Mouse (Mus musculus) olfactory bulb, adult 2 months (tissue): Measurements from ENCODE around the gene Efna4. TPM values are rescaled to one million over a fixed set of nuclear protein-coding genes. Genes with fewer than 3 reads are reported as not detected.
A peak's percentile ranks its signal among the peaks of the same experiment; 100 is the strongest.

ENCODE experiments used
- H3K27ac ChIP-seq: fragments of 200-500 bp; 2 replicates; pipeline ENCODE4 v1.5.1; 2012; ENCODE audit warnings: low read depth, low read length; ENCODE audit not compliant: insufficient read depth
- H3K4me1 ChIP-seq: fragments of 200-500 bp; 2 replicates; pipeline ENCODE4 v1.6.1; 2012; ENCODE audit warnings: low read length; ENCODE audit not compliant: control insufficient read depth, insufficient read depth
- H3K4me3 ChIP-seq: fragments of 200-500 bp; 2 replicates; pipeline ENCODE4 v1.5.1; 2012; ENCODE audit warnings: mild to moderate bottlenecking, low read depth, low read length, moderate library complexity; ENCODE audit not compliant: insufficient read depth
- CTCF ChIP-seq: fragments of 200-500 bp; IDR thresholded peaks from 2 replicates; pipeline ENCODE4 v1.5.1; 2012; ENCODE audit warnings: low read depth, mild to moderate bottlenecking, low read length, moderate library complexity; ENCODE audit not compliant: insufficient read depth
- POLR2A ChIP-seq: fragments of 200-500 bp; IDR thresholded peaks from 2 replicates; pipeline ENCODE4 v1.6.1; 2012; ENCODE audit warnings: mild to moderate bottlenecking, low read depth, low read length, moderate library complexity; ENCODE audit not compliant: insufficient read depth
- WGBS: fragments of 180-500 bp; shearing (Covaris S2); methylation state at CpG from one replicate; pipeline ENCODE4 v1.1.7; 2018; 5-methylcytosine and 5-hydroxymethylcytosine counted together
- polyA plus RNA-seq: library from polyadenylated mRNA; stranded (reverse); fragments of >200 nt; gene quantifications from 2 replicates; pipeline ENCODE4 v1.2.4, GENCODE M21; 2012; ENCODE audit warnings: low replicate concordance; ENCODE audit not compliant: missing spikeins, insufficient read depth, insufficient read length

Efna4 gene
- not detected in 2 replicates for polyA plus RNA-seq

- Histone ChIP-seq H3K4me3 (peak within 1 kb of the TSS; percentile 60), H3K27ac (no peak within 1 kb of the TSS), H3K4me1 (peaks cover 18% of the 10 kb centered on the region)
- no peak for TF ChIP-seq CTCF
- TF ChIP-seq POLR2A = no peak
- WGBS = 2% methylated on average over 44 of the region's 44 CpGs
These were observed at the start of gene Efna4 for GRCm38 (mm10) chr3:89337721-89338578. Gene Efna4, minus strand, starts transcription at chr3:89338028.

DNA sequence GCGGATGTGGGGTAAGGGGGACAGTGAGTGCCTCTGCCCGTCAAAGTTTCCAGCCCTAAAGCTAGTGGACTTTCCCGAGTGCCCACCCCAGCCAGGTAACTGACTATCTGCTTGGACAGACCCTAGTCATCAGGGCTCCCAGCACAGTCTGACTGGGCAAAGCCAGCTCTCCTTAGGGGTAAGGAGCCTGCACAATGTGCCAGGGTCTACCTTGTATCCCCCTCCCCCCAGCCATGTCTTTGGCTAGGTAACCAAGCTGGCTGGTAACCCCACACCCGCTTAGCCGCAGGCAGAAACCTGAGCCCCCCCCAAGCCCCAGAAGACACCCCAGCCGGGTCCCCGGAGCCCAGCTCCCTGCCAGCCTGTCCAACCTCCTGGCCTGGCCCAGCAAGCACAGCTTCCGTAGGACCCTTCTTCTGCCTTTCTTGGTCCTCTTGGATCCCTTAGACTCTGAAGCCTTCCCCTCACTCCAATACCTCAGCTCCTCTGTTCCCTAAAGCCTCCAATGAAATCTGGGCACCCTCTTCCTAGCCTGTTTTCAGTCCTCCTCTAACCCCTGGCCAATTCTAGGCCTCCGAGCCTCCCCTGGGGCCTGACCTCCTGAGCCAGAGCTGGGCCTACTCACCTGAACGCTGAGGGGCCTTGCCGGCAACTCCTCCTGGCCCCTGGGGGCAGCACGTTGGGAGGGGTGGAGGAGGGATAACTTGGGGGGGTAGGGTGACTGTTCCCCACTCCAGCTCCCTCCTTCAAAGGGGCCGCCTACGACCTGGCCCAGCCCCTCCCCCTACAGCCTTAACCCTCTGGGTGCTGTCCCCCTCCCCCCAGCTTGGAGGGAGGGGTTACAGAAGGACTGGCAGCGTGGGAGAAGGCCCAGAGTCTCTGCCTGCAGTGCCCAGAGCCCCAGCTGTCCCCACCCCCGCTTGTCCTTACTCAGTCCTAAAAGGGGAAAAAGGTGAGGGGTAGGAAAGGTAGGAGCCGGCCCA lies 48.9 kb upstream of the Efna4 start:
- Histone ChIP-seq H3K4me3 (no peak overlapping the region), H3K4me1 (peaks cover 25% of the 10 kb centered on the region), H3K27ac (no peak overlapping the region)
- WGBS = 69% methylated on average over 17 of the region's 17 CpGs
- TF ChIP-seq POLR2A (no peak), CTCF (no peak)

DNA sequence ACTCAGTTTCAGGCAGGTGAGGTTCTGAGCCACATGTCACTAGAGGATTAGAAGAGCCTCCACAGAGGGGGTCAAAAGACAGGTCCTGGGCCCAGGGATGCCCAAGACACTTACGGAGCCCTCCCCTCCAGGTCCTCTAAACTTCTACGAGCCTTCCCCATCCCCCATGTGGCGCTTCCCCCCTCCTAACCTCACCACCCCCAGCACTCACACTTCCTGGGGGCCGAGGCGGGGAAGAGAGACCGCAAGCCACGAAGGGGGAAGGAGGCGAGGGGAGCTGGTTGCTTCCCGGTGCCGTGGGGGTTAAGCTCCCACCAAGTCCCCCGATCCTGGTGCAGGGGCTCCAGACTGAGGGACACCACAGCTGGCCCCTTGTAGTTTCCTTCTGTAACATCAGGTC lies 47.6 kb upstream of the Efna4 start:
- WGBS = 75% methylated on average over 11 of the region's 11 CpGs
- Histone ChIP-seq H3K4me1 (peaks cover 15% of the 10 kb centered on the region), H3K27ac (no peak overlapping the region), H3K4me3 (no peak overlapping the region)
- TF ChIP-seq POLR2A (no peak), CTCF (no peak)

- H3K27ac ChIP-seq = no peak overlapping the region
- TF ChIP-seq POLR2A = no peak
- no peak for TF ChIP-seq CTCF
- no peak overlapping the region for H3K4me3 ChIP-seq
- 67% methylated on average over 12 of the region's 12 CpGs for WGBS
- H3K4me1 ChIP-seq = peaks cover 13% of the 10 kb centered on the region
These were observed 46.7 kb upstream of the Efna4 start for GRCm38 (mm10) chr3:89384331-89385076.

DNA sequence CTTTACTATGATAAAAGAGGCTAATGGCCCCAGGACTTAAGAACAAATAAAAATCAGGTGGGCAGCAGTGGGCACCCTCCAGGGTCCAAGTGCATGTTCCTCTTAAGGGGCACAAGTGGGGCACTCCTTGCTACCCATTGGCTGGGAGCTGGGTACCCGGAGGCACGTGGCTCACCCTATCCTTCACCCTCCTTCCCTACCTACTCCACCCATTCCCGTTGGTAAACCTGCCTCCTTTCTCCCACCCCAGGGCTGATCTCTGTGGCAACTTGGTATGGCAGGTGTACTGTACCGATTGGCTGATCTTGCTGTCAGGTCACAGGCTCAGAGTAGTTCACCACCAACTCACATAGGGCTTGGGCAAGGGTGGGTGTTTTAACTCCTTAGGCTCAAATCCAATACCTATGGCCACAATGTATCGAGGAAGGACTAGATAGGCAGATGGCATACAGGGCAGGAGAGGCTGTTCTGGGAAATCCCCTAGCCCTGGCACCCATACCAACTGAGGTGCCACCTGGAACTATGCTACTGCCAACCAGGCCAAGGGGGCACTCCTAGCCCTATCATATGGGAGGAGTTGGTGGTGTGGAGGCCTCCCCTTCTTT lies 45.9 kb upstream of the Efna4 start:
- TF ChIP-seq CTCF = no peak
- no peak for TF ChIP-seq POLR2A
- WGBS = 89% methylated on average over 5 of the region's 5 CpGs
- H3K27ac ChIP-seq = no peak overlapping the region
- H3K4me1 ChIP-seq = peaks cover 19% of the 10 kb centered on the region
- no peak overlapping the region for H3K4me3 ChIP-seq

DNA sequence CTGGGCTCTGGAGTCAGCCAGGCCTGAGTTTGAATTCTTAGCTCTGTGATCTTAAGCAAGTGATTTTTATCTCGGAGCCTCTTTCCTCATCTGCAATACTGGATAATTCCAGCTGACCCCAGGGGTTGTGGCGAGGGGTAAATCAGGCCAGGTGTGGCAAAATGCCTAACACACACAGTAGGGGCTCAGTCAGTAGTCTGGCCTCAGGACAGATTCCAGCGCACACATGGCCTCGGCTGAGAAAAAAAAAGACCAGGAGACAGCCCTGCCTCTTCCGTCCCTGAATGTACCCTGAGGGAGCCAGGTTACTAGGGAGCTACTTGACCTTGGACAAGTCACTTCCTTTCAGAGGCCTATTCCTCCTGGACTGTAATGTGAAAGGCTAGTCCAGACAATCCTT lies 45.1 kb upstream of the Efna4 start:
- Histone ChIP-seq H3K4me1 (peaks cover 20% of the 10 kb centered on the region), H3K27ac (no peak overlapping the region), H3K4me3 (no peak overlapping the region)
- TF ChIP-seq CTCF (no peak), POLR2A (no peak)
- WGBS = 78% methylated on average over 5 of the region's 5 CpGs

GRCm38 (mm10) chr3:89382033-89382882 lies 44.4 kb upstream of the Efna4 start:
- Histone ChIP-seq H3K4me3 (no peak overlapping the region), H3K4me1 (peaks cover 21% of the 10 kb centered on the region)
- WGBS = 89% methylated on average over 9 of the region's 9 CpGs

DNA sequence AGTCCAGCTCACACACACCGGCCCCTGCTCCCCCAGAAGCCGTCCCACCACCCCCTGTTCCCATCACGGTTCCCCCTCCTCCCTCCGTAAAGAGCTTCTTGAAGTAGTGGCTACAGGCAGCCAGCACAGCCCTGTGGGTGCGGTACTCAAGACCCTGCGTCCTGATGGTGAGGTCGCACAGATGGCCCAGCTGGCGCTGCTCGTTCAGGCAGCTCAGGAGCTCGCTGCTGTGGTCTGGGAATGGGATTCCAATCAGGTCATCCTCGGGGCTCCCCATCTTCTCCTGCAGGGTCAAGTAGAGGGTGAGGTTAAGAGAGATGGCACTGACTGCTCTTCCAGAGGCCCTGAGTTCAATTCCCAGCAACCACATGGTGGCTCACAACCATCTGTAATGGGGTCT lies 43.4 kb upstream of the Efna4 start:
- Histone ChIP-seq H3K27ac (no peak overlapping the region), H3K4me1 (peaks cover 18% of the 10 kb centered on the region), H3K4me3 (no peak overlapping the region)
- WGBS = 91% methylated on average over 11 of the region's 11 CpGs
- TF ChIP-seq CTCF (no peak), POLR2A (no peak)

More at GRCm38 (mm10) chr3:89382033-89382882, 44.4 kb upstream of the Efna4 start:
- no peak overlapping the region for H3K27ac ChIP-seq
- TF ChIP-seq POLR2A = no peak
